Mouse (Mus musculus): ENCODE results near the gene Frmd4b. TPM values are rescaled to one million over a fixed set of nuclear protein-coding genes. Genes with fewer than 3 reads are reported as not detected.
A peak's percentile ranks its signal among the peaks of the same experiment; 100 is the strongest.

The Frmd4b gene
- polyA plus RNA-seq, 1 experiment from 2014 or later: 27.1 TPM

- Histone ChIP-seq H3K9me3 (no peaks in the 10 kb centered on the region), H3K4me3 (replicated peaks) (no peak overlapping the region), H3K9ac (replicated peaks) (no peak overlapping the region), H3K27ac (peak overlapping the region; percentile 52), H3K4me2 (replicated peaks) (no peak overlapping the region), H3K4me1 (replicated peaks) (peaks cover 31% of the 10 kb centered on the region), H3K36me3 (no peaks in the 10 kb centered on the region), H3K27me3 (no peaks in the 10 kb centered on the region)
- ATAC-seq: no peak
- WGBS: 77% methylated on average over 7 of the region's 7 CpGs
These were observed 158.2 kb downstream of the Frmd4b start for GRCm38 (mm10) chr6:97459112-97459511.

GRCm38 (mm10) chr6:97458358-97458757 is 159.0 kb downstream of the Frmd4b start:
- H3K4me1 ChIP-seq (replicated peaks): peaks cover 29% of the 10 kb centered on the region
- ATAC-seq: peak; percentile 68
- no peak overlapping the region for H3K4me3 ChIP-seq (replicated peaks)
- no peaks in the 10 kb centered on the region for H3K27me3 ChIP-seq
- 15% methylated on average over 9 of the region's 9 CpGs for WGBS
- H3K9ac ChIP-seq (replicated peaks): 0 out of 2 replicates have a peak overlapping the region, but pooled peaks have one; percentile 33
- peak overlapping the region; percentile 29 for H3K4me2 ChIP-seq (replicated peaks)
- no peaks in the 10 kb centered on the region for H3K36me3 ChIP-seq
- H3K27ac ChIP-seq: peak overlapping the region; percentile 52
- H3K9me3 ChIP-seq: no peaks in the 10 kb centered on the region

- Histone ChIP-seq H3K4me3 (replicated peaks) (no peak overlapping the region), H3K9ac (replicated peaks) (no peak overlapping the region), H3K27ac (peak overlapping the region; percentile 52), H3K4me1 (replicated peaks) (peaks cover 29% of the 10 kb centered on the region), H3K4me2 (replicated peaks) (peak overlapping the region; percentile 29), H3K9me3 (no peaks in the 10 kb centered on the region), H3K27me3 (no peaks in the 10 kb centered on the region), H3K36me3 (no peaks in the 10 kb centered on the region)
- WGBS: 29% methylated on average over 3 of the region's 3 CpGs
- ATAC-seq: peak; percentile 55; the same call in 1 of the 2 replicates
These were observed 159.4 kb downstream of the Frmd4b start for GRCm38 (mm10) chr6:97457954-97458353.

GRCm38 (mm10) chr6:97457210-97457609 is 160.1 kb downstream of the Frmd4b start:
- Histone ChIP-seq H3K4me3 (replicated peaks) (no peak overlapping the region), H3K9me3 (no peaks in the 10 kb centered on the region), H3K4me2 (replicated peaks) (no peak overlapping the region), H3K9ac (replicated peaks) (no peak overlapping the region), H3K36me3 (no peaks in the 10 kb centered on the region), H3K27me3 (no peaks in the 10 kb centered on the region), H3K27ac (peak overlapping the region; percentile 27; the same call in 1 of the 2 replicates), H3K4me1 (replicated peaks) (peaks cover 29% of the 10 kb centered on the region)
- ATAC-seq: no peak
- WGBS: 69% methylated on average over 2 of the region's 2 CpGs

GRCm38 (mm10) chr6:97452223-97452622 is 165.1 kb downstream of the Frmd4b start:
- H3K4me1 ChIP-seq (replicated peaks): peaks cover 5% of the 10 kb centered on the region
- no peak overlapping the region for H3K4me3 ChIP-seq (replicated peaks)

GRCm38 (mm10) chr6:97449806-97450205 is 167.5 kb downstream of the Frmd4b start:
- Histone ChIP-seq H3K9ac (replicated peaks) (no peak overlapping the region), H3K4me2 (replicated peaks) (no peak overlapping the region), H3K4me3 (replicated peaks) (no peak overlapping the region), H3K27me3 (no peaks in the 10 kb centered on the region), H3K36me3 (no peaks in the 10 kb centered on the region), H3K9me3 (no peaks in the 10 kb centered on the region), H3K4me1 (replicated peaks) (no peaks in the 10 kb centered on the region), H3K27ac (no peak overlapping the region)
- ATAC-seq: no peak
- WGBS: 95% methylated on average over 2 of the region's 2 CpGs

More at GRCm38 (mm10) chr6:97452223-97452622, 165.1 kb downstream of the Frmd4b start:
- ATAC-seq: no peak
- Histone ChIP-seq H3K9ac (replicated peaks) (no peak overlapping the region), H3K36me3 (no peaks in the 10 kb centered on the region), H3K27ac (no peak overlapping the region), H3K9me3 (no peaks in the 10 kb centered on the region), H3K27me3 (no peaks in the 10 kb centered on the region), H3K4me2 (replicated peaks) (no peak overlapping the region)
- WGBS: 93% methylated on average over 5 of the region's 5 CpGs

GRCm38 (mm10) chr6:97447020-97447419 is 170.3 kb downstream of the Frmd4b start:
- H3K27ac ChIP-seq: no peak overlapping the region
- no peak for ATAC-seq
- no peaks in the 10 kb centered on the region for H3K4me1 ChIP-seq (replicated peaks)
- no peak overlapping the region for H3K4me3 ChIP-seq (replicated peaks)
- no peak overlapping the region for H3K9ac ChIP-seq (replicated peaks)
- no peaks in the 10 kb centered on the region for H3K36me3 ChIP-seq
- WGBS: 39% methylated on average over 4 of the region's 4 CpGs
- H3K27me3 ChIP-seq: no peaks in the 10 kb centered on the region
- H3K9me3 ChIP-seq: no peaks in the 10 kb centered on the region
- H3K4me2 ChIP-seq (replicated peaks): no peak overlapping the region

GRCm38 (mm10) chr6:97444145-97444544 is 173.2 kb downstream of the Frmd4b start:
- peaks cover 11% of the 10 kb centered on the region for H3K4me1 ChIP-seq (replicated peaks)
- H3K9me3 ChIP-seq: no peaks in the 10 kb centered on the region
- no peaks in the 10 kb centered on the region for H3K27me3 ChIP-seq
- no peak overlapping the region for H3K4me3 ChIP-seq (replicated peaks)
- no peak overlapping the region for H3K27ac ChIP-seq
- ATAC-seq: no peak
- WGBS: 92% methylated on average over 5 of the region's 5 CpGs
- H3K36me3 ChIP-seq: no peaks in the 10 kb centered on the region
- H3K9ac ChIP-seq (replicated peaks): no peak overlapping the region
- H3K4me2 ChIP-seq (replicated peaks): no peak overlapping the region

- ATAC-seq: no peak
- Histone ChIP-seq H3K4me3 (replicated peaks) (no peak overlapping the region), H3K4me2 (replicated peaks) (no peak overlapping the region), H3K27ac (no peak overlapping the region), H3K9me3 (no peaks in the 10 kb centered on the region), H3K9ac (replicated peaks) (no peak overlapping the region), H3K27me3 (no peaks in the 10 kb centered on the region), H3K4me1 (replicated peaks) (peaks cover 12% of the 10 kb centered on the region), H3K36me3 (no peaks in the 10 kb centered on the region)
- WGBS: 81% methylated on average over 4 of the region's 4 CpGs
These were observed 173.8 kb downstream of the Frmd4b start for GRCm38 (mm10) chr6:97443522-97443921.

- ATAC-seq: no peak
- Histone ChIP-seq H3K9me3 (no peaks in the 10 kb centered on the region), H3K9ac (replicated peaks) (no peak overlapping the region), H3K4me2 (replicated peaks) (no peak overlapping the region), H3K4me1 (replicated peaks) (peaks cover 17% of the 10 kb centered on the region), H3K27me3 (no peaks in the 10 kb centered on the region), H3K4me3 (replicated peaks) (no peak overlapping the region), H3K27ac (no peak overlapping the region), H3K36me3 (no peaks in the 10 kb centered on the region)
- WGBS: 71% methylated on average over 7 of the region's 7 CpGs
These were observed 176.0 kb downstream of the Frmd4b start for GRCm38 (mm10) chr6:97441357-97441756.

- Histone ChIP-seq H3K4me1 (replicated peaks) (peaks cover 24% of the 10 kb centered on the region), H3K9ac (replicated peaks) (no peak overlapping the region), H3K4me3 (replicated peaks) (no peak overlapping the region), H3K4me2 (replicated peaks) (no peak overlapping the region), H3K27me3 (no peaks in the 10 kb centered on the region), H3K36me3 (no peaks in the 10 kb centered on the region), H3K9me3 (no peaks in the 10 kb centered on the region), H3K27ac (no peak overlapping the region)
- 63% methylated on average over 16 of the region's 16 CpGs for WGBS
- ATAC-seq: no peak
These were observed 178.3 kb downstream of the Frmd4b start for GRCm38 (mm10) chr6:97438918-97439645.

- no peak overlapping the region for H3K9ac ChIP-seq (replicated peaks)
- 64% methylated on average over 4 of the region's 4 CpGs for WGBS
- H3K4me1 ChIP-seq (replicated peaks): peaks cover 19% of the 10 kb centered on the region
- H3K4me2 ChIP-seq (replicated peaks): no peak overlapping the region
- no peaks in the 10 kb centered on the region for H3K27me3 ChIP-seq
- no peaks in the 10 kb centered on the region for H3K9me3 ChIP-seq
- no peaks in the 10 kb centered on the region for H3K36me3 ChIP-seq
- no peak overlapping the region for H3K27ac ChIP-seq
- ATAC-seq: no peak
- H3K4me3 ChIP-seq (replicated peaks): no peak overlapping the region
These were observed 182.6 kb downstream of the Frmd4b start for GRCm38 (mm10) chr6:97434753-97435152.

Measured in midbrain, embryonic 13.5 days (tissue).